Mouse (Mus musculus) stomach, embryonic 14.5 days (tissue): ENCODE data around the gene Cped1. TPM values are rescaled to one million over a fixed set of nuclear protein-coding genes. Genes with fewer than 3 reads are reported as not detected.
"Not testable (repeated sequence)": the region's sequence is repeated elsewhere in the genome, so short reads cannot be mapped to it uniquely, and the experiment has no call there.

Source experiments
- ATAC-seq: fragments of 200-750 bp; cut with Nextera tagmentation; 2 replicates; pipeline ENCODE4 v1.8.0; 2017; ENCODE audit warnings: low read depth, moderate TSS enrichment; ENCODE audit not compliant: insufficient number of reproducible peaks, insufficient read depth, low FRiP score
- H3K27ac ChIP-seq: fragments of 300-500 bp; sonication (generic); 2 replicates; pipeline ENCODE4 v1.5.1; 2014; ENCODE audit warnings: mild to moderate bottlenecking, low read length, moderate library complexity, mixed read lengths
- H3K27me3 ChIP-seq: fragments of 300-500 bp; sonication (generic); 2 replicates; pipeline ENCODE4 v1.6.1; 2014; ENCODE audit warnings: low read length, control low read depth, mixed read lengths; ENCODE audit not compliant: control insufficient read depth, insufficient read depth
- H3K36me3 ChIP-seq: fragments of 300-500 bp; sonication (generic); 2 replicates; pipeline ENCODE4 v1.6.1; 2014; ENCODE audit warnings: mild to moderate bottlenecking, control low read depth, low read length, moderate library complexity, mixed read lengths; ENCODE audit not compliant: control insufficient read depth, insufficient read depth
- H3K4me1 ChIP-seq: fragments of 300-500 bp; sonication (generic); 2 replicates; pipeline ENCODE4 v1.6.1; 2014; ENCODE audit warnings: low read length, control low read depth, mixed read lengths; ENCODE audit not compliant: control insufficient read depth, insufficient read depth
- H3K4me2 ChIP-seq: fragments of 300-500 bp; sonication (generic); replicated peaks from 2 replicates; pipeline ENCODE4 v1.6.1; 2014; ENCODE audit warnings: low read depth, low read length, control low read depth
- H3K4me3 ChIP-seq: fragments of 300-500 bp; sonication (generic); 2 replicates; pipeline ENCODE4 v1.5.1; 2014; ENCODE audit warnings: low read depth, low read length, control low read depth
- H3K9ac ChIP-seq: fragments of 300-500 bp; sonication (generic); replicated peaks from 2 replicates; pipeline ENCODE4 v1.6.1; 2014; ENCODE audit warnings: low read depth, mild to moderate bottlenecking, control low read depth, low read length, moderate library complexity, mixed read lengths
- H3K9me3 ChIP-seq: fragments of 300-500 bp; sonication (generic); 2 replicates; pipeline ENCODE4 v1.6.1; 2016; ENCODE audit warnings: low read depth, low read length, control low read depth; ENCODE audit not compliant: control insufficient read depth
- WGBS: fragments of 180-500 bp; shearing (Covaris S2); extraction: QIAGEN DNeasy Blood & Tissue Kit; methylation state at CpG from one replicate; pipeline ENCODE4 v1.1.7; 2014; 5-methylcytosine and 5-hydroxymethylcytosine counted together
- polyA plus RNA-seq: library from polyadenylated mRNA; unstranded; fragments of >200 nt; fragmentation: Nextera tagmentation; extraction: Ambion mirVana; gene quantifications from 2 replicates; pipeline ENCODE4 v1.2.1, GENCODE M21; 2014

The Cped1 gene
- polyA plus RNA-seq, 1 experiment from 2014 or later = 47.2 TPM

DNA sequence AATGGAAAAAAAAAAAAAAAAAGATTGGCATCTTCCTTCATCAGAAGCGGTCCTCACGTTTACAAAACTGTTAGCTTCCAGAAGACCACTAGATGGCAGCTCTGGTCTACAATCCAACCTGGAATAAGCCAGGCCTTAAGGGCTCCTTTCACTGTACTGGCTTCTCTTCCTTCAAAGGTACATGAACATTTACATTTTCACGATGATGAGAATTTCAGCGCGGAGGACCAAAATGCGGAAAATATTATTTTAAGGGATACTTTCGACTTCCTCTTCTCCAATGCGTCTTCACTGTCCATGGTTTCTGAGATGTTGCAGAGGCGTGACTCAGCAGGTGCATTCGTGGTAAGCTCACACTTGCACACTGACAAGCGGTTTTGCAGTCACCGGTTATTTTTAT, 136.4 kb downstream of the Cped1 start:
- H3K27ac ChIP-seq = no peak overlapping the region
- H3K9me3 ChIP-seq = no peaks in the 10 kb centered on the region
- 35% methylated on average over 12 of the region's 12 CpGs for WGBS
- H3K4me2 ChIP-seq = no peak overlapping the region
- ATAC-seq = no peak
- no peaks in the 10 kb centered on the region for H3K36me3 ChIP-seq
- H3K4me1 ChIP-seq = no peaks in the 10 kb centered on the region
- no peak overlapping the region for H3K9ac ChIP-seq
- no peak overlapping the region for H3K4me3 ChIP-seq
- no peaks in the 10 kb centered on the region for H3K27me3 ChIP-seq

DNA sequence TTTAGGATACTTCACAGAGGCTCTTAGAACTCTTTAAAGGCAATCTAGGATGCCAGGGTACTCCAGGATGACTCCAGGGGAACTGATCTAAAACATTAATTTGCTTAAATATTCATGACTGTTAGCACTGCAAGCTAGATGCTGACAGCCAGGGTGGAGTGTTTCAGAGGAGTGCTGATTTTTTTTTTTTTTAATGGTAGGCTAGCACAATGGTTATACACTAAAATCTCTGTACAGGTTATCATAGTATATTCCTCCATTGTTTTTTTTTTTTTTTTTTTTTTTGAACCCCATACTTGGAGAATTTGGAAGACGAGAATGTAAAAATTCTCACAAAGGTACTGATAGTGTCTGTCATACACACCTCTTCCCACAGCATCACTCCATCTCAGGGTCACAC, 137.0 kb downstream of the Cped1 start:
- no peak for ATAC-seq
- H3K9ac ChIP-seq = no peak overlapping the region
- no peaks in the 10 kb centered on the region for H3K9me3 ChIP-seq
- H3K4me2 ChIP-seq = no peak overlapping the region
- H3K4me1 ChIP-seq = no peaks in the 10 kb centered on the region
- no peaks in the 10 kb centered on the region for H3K36me3 ChIP-seq
- WGBS = 86% methylated on average over 1 of the region's 1 CpGs
- H3K27me3 ChIP-seq = no peaks in the 10 kb centered on the region
- no peak overlapping the region for H3K4me3 ChIP-seq
- no peak overlapping the region for H3K27ac ChIP-seq

DNA sequence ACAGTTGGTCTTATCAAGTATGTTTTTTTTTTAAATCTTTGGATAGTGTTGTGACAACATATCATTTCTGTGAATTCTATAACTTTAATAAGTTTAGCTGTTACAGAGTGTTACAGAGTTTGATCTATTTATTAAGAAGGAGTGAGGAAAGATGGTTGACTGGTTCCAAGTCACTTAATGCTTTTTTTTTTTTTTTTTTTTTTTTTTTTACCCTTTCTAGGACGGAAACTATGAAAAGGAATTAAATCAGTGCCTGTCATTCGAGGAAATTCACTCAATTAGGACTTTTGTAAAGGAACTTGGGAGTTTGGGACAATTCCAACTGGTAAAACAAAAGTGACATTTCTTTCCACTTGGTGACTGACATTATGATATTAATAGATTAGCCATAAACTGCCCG, 137.6 kb downstream of the Cped1 start:
- 66% methylated on average over 3 of the region's 3 CpGs for WGBS
- Histone ChIP-seq H3K4me3 (no peak overlapping the region), H3K9ac (no peak overlapping the region), H3K9me3 (no peaks in the 10 kb centered on the region), H3K36me3 (no peaks in the 10 kb centered on the region), H3K4me1 (no peaks in the 10 kb centered on the region), H3K27me3 (no peaks in the 10 kb centered on the region), H3K4me2 (no peak overlapping the region), H3K27ac (no peak overlapping the region)
- ATAC-seq = no peak

DNA sequence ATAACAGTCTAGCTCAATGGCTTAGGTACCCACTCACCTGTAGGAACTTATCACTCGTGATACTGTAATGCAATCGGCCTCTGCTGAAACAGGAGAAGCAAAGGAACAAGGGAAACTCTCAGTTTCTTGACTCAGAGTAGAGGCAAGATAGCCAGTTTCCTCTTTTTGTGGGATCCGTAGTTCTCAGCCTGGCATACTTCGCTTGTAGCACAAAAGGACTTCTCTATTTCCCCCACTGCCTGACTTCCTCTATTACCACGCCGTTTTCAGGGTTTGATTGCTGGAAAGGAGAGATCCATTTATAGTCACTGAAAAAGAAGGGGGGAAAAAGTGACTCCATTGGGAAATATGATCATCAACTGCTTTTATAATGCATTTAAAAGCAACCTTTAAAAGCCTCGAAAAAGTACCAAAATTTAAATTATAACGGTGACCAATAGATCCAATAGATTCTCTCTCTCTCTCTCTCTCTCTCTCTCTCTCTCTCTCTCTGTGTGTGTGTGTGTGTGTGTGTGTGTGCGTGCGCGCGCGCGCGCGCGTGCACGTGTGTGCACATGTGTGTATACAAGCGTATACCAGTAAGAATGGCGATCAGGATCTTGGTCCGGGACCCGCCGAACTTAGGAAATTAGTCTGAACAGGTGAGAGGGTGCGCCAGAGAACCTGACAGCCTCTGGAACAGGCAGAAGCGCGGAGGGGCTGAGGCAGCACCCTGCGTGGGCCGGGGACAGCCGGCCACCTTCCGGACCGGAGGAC, 139.0 kb downstream of the Cped1 start:
- 85% methylated on average over 24 of the region's 31 CpGs for WGBS
- ATAC-seq, H3K9me3 ChIP-seq, H3K27ac ChIP-seq, H3K36me3 ChIP-seq, H3K4me3 ChIP-seq, H3K4me1 ChIP-seq, H3K4me2 ChIP-seq, H3K9ac ChIP-seq, H3K27me3 ChIP-seq: not testable (repeated sequence)

DNA sequence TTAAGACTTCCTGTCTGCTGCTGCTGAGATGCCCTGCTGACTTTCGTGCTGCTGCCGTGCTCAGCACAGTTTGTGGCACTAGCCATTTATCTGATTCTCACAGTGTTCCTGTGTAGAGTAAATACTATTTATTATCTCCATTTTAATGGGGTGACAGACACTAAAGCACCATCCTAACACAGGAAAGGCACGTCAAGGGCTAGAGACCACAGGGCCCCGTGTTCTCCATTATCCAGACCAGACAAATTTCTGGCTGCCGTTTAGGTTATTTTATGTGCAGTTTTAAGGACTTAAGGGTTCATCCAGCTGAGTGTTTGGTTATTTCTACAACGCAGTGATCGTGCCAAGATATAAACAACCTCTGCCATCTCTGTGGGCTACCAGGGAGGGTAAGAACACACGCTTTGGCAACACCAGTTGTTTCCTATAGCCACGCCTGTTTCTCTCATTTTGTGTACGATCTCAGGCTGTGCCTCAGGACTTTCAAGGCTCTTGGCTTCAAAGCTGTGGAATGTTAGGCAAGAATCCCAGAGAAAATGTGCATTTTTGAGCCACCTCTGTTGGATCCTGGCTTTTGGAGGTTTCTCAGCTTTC, 149.4 kb downstream of the Cped1 start:
- H3K36me3 ChIP-seq = no peaks in the 10 kb centered on the region; the same call in 1 of the 2 replicates
- H3K4me3 ChIP-seq = no peak overlapping the region
- no peaks in the 10 kb centered on the region for H3K4me1 ChIP-seq
- WGBS = 34% methylated on average over 10 of the region's 10 CpGs
- H3K9me3 ChIP-seq = no peaks in the 10 kb centered on the region
- no peaks in the 10 kb centered on the region for H3K27me3 ChIP-seq
- H3K9ac ChIP-seq = no peak overlapping the region
- no peak for ATAC-seq
- no peak overlapping the region for H3K4me2 ChIP-seq
- no peak overlapping the region for H3K27ac ChIP-seq

DNA sequence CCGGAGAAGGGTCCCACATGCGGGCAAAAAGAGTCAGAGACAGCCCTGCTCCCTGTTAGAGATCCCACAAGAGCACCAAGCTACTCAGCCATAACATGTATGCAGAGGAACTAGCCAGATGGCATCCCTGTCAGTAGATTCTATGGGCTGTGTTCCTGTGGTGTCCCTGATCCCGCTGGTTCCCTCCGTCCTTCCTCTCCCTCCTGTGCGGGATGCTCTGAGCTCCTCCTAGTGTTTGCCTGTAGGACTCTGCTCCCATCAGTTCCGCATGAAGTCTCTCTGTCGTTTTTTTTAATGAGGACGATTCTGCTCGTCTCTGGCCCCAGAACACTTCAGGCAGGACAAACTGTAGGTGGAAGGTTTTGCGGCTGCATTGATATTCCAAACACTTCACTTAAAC, 151.1 kb downstream of the Cped1 start:
- Histone ChIP-seq H3K9me3 (no peaks in the 10 kb centered on the region), H3K9ac (no peak overlapping the region), H3K4me3 (no peak overlapping the region), H3K36me3 (no peaks in the 10 kb centered on the region; the same call in 1 of the 2 replicates), H3K4me2 (no peak overlapping the region), H3K27me3 (no peaks in the 10 kb centered on the region), H3K4me1 (no peaks in the 10 kb centered on the region), H3K27ac (no peak overlapping the region)
- no peak for ATAC-seq
- 65% methylated on average over 10 of the region's 10 CpGs for WGBS

DNA sequence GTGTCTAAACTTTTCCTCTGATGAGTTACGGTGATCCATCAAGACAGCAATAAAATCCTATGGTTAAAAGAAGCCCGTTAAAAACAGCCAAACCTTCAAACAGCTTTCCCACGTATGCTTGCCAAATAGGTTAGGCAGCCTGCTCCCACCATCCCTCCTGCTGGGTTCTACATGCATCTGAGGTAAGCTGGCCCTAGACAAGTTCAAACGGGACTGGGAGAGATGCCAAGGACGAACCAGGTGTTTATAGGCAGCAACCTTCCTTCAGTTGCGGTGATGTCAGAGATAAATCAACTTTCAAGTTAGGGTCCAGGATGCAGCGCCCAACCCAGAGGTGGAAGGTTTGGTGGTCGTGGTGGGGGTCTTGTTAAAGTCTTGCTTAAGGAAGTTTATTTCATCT, 155.1 kb downstream of the Cped1 start:
- ATAC-seq = 0 out of 2 replicates have a peak, but pooled peaks have one; percentile 37
- Histone ChIP-seq H3K27me3 (no peaks in the 10 kb centered on the region), H3K9ac (no peak overlapping the region), H3K36me3 (no peaks in the 10 kb centered on the region), H3K4me2 (no peak overlapping the region), H3K4me3 (no peak overlapping the region), H3K9me3 (no peaks in the 10 kb centered on the region), H3K27ac (peak overlapping the region; percentile 21; the same call in 1 of the 2 replicates), H3K4me1 (no peaks in the 10 kb centered on the region)
- 36% methylated on average over 8 of the region's 8 CpGs for WGBS

DNA sequence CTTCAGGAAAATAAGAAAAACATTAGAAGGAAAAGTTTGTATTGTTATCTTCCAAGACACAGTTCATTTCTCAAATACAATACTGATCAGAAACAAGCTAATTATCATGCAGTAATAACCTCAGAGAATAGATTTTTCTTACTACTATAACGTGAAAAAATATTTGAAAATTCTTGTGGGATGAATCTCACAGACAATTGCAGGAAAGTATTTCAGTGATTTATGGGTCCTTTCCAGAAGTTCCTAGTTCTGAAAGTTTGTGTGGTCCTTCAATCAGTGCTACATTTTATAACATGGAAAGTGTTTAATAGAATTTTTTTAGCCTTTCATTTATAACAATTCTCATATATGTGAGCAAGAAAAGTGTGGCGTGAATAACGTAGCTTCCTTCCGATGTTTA, 161.5 kb downstream of the Cped1 start:
- no peaks in the 10 kb centered on the region for H3K36me3 ChIP-seq
- no peak for ATAC-seq

More for the DNA sequence above, 161.5 kb downstream of the Cped1 start:
- Histone ChIP-seq H3K9ac (no peak overlapping the region), H3K4me3 (no peak overlapping the region), H3K9me3 (no peaks in the 10 kb centered on the region), H3K4me1 (no peaks in the 10 kb centered on the region), H3K4me2 (no peak overlapping the region), H3K27me3 (no peaks in the 10 kb centered on the region), H3K27ac (no peak overlapping the region)
- 88% methylated on average over 4 of the region's 4 CpGs for WGBS
